In genomic region chr2:170343133-170343818, GRCm38 (mm10) we compare ENCODE assay signal across 8 mouse cellular contexts.
A peak's percentile ranks its signal among the peaks of the same experiment; 100 is the strongest.
DNase-seq lines count a peak whose midpoint lies in the region; ATAC-seq and TF ChIP-seq lines count a peak whose summit lies in the region.

No protein-coding gene starts in this region.

- ATAC-seq in intestine, postnatal 0 days, result peak; percentile 74
- ATAC-seq in liver, embryonic 14.5 days (ENCODE audit: insufficient read depth), result peak; percentile 37; the same call in 1 of the 2 replicates

- H3K27ac ChIP-seq in intestine, postnatal 0 days (ENCODE audit: low read depth, low read length), result peak overlapping the region; percentile 82
- H3K27ac ChIP-seq in liver, embryonic 14.5 days, result no peak overlapping the region

- H3K9ac ChIP-seq in intestine, postnatal 0 days (ENCODE audit: low read depth, low read length), result peak overlapping the region; percentile 31; the same call in 1 of the 2 replicates
- no peak overlapping the region for H3K9ac ChIP-seq in liver, embryonic 14.5 days (replicated peaks)

- no peaks in the 10 kb centered on the region for H3K9me3 ChIP-seq in intestine, postnatal 0 days (ENCODE audit: control insufficient read depth)
- no peaks in the 10 kb centered on the region for H3K9me3 ChIP-seq in liver, embryonic 14.5 days (ENCODE audit: control insufficient read depth, low read length)

- WGBS in intestine, postnatal 0 days, result 16% methylated on average over 17 of the region's 17 CpGs
- 27% methylated on average over 17 of the region's 17 CpGs for WGBS in liver, embryonic 14.5 days (ENCODE audit: insufficient replicate concordance)

- no peaks in the 10 kb centered on the region for H3K27me3 ChIP-seq in intestine, postnatal 0 days (replicated peaks; ENCODE audit: control insufficient read depth, insufficient read depth, low read length)
- no peaks in the 10 kb centered on the region for H3K27me3 ChIP-seq in liver, embryonic 14.5 days (ENCODE audit: control insufficient read depth, insufficient read depth, low read length)

- peak overlapping the region; percentile 53; the same call in 1 of the 2 replicates for H3K4me2 ChIP-seq in intestine, postnatal 0 days (replicated peaks; ENCODE audit: low read depth)
- H3K4me2 ChIP-seq in liver, embryonic 14.5 days (ENCODE audit: low read depth), result no peak overlapping the region

- TF ChIP-seq EP300 in liver, embryonic 14.5 days (IDR thresholded peaks at IDR 0.05; ENCODE audit: low read depth), result no peak

- peak; percentile 87 for TF ChIP-seq CTCF in intestine, postnatal 0 days (IDR thresholded peaks at IDR 0.05; ENCODE audit: low read depth)
- TF ChIP-seq CTCF in liver, embryonic 14.5 days (IDR thresholded peaks at IDR 0.05; ENCODE audit: low read depth), result peak; percentile 73

- H3K4me3 ChIP-seq in intestine, postnatal 0 days (ENCODE audit: low read depth, low read length), result no peak overlapping the region
- H3K4me3 ChIP-seq in liver, embryonic 14.5 days (ENCODE audit: insufficient read depth in 1 of 2, low read depth in 2 of 2, low read length in 2 of 2), result no peak overlapping the region

- no peaks in the 10 kb centered on the region for H3K36me3 ChIP-seq in intestine, postnatal 0 days (ENCODE audit: control insufficient read depth, insufficient read depth)
- no peaks in the 10 kb centered on the region for H3K36me3 ChIP-seq in liver, embryonic 14.5 days (replicated peaks; ENCODE audit: control insufficient read depth, insufficient read depth, low read depth)

- peak; percentile 42 to 63 for DNase-seq in frontal cortex, postnatal 10 days (ENCODE audit: low spot score in 2 of 2)
- DNase-seq in frontal cortex, postnatal 25 days (ENCODE audit: low spot score in 2 of 2), result no peak
- DNase-seq in adrenal gland, adult 8-10 months, result peak; percentile 26
- DNase-seq in forelimb bud, embryonic 11.5 days (ENCODE audit: low read depth, low spot score), result peak; percentile 84
- peak in 2 of 3 experiments; percentile 38 to 45 for DNase-seq in liver, embryonic 14.5 days (ENCODE audit: low read depth in 3 of 3, low spot score in 3 of 3)
- DNase-seq in natural killer cell, adult 2 months (ENCODE audit: low spot score in 2 of 2), result peak; percentile 57 to 76
- DNase-seq in thymus, adult 18-20 months, result peak; percentile 51 to 68

- peaks cover 16% of the 10 kb centered on the region for H3K4me1 ChIP-seq in intestine, postnatal 0 days (replicated peaks; ENCODE audit: control insufficient read depth, insufficient read depth, low read length)
- peaks cover 0 to 7% of the 10 kb centered on the region in 2 experiments; a peak in 2 of 4 replicates for H3K4me1 ChIP-seq in liver, embryonic 14.5 days (replicated peaks; ENCODE audit: control insufficient read depth in 2 of 2, insufficient read depth in 2 of 2, low read length in 1 of 2)

Comparison
In these comparisons a context has a peak if more than half of its experiments do, and no peak if none do; other contexts are left out.
1. DNase-seq: peak in frontal cortex, postnatal 10 days (2 of 2), adrenal gland, adult 8-10 months (single experiment), forelimb bud, embryonic 11.5 days (single experiment), liver, embryonic 14.5 days (2 of 3), natural killer cell, adult 2 months (2 of 2) and thymus, adult 18-20 months (2 of 2); none in frontal cortex, postnatal 25 days (0 of 2).